In genomic region chr9:110803294-110803693, GRCm38 (mm10) we compare ENCODE assay signal across 25 mouse cellular contexts. TPM values are rescaled to one million over a fixed set of nuclear protein-coding genes. Genes with fewer than 3 reads are reported as not detected.
"Had no signal": no experiment of that assay in that cellular context is flagged by ENCODE, and none has a peak within 500 bp of the region (broad histone marks: within the 10 kb centered on the region; RNA-seq: fewer than 3 reads in every experiment).

No protein-coding gene starts in this region.

- DNase-seq: kidney, adult 18-20 months; kidney, postnatal 10 days; kidney, postnatal 4 days; lung, embryonic 14.5 days; lung, postnatal 10 days; lung, postnatal 4 days; right cerebral cortex, postnatal 25 days; thymus, adult 18-20 months; thymus, postnatal 14 days had no signal

- H3K9ac ChIP-seq: lung, embryonic 14.5 days; midbrain, embryonic 13.5 days; neural tube, embryonic 13.5 days had no signal

- ATAC-seq: midbrain, embryonic 13.5 days had no signal

- H3K36me3 ChIP-seq: limb, embryonic 10.5 days; midbrain, embryonic 13.5 days; neural tube, embryonic 13.5 days had no signal

- H3K4me1 ChIP-seq: limb, embryonic 10.5 days; midbrain, embryonic 13.5 days; neural tube, embryonic 13.5 days had no signal

- H3K4me3 ChIP-seq: layer of hippocampus, adult 2 months; left cerebral cortex, adult 2 months; limb, embryonic 10.5 days; midbrain, embryonic 13.5 days; myocyte; neural tube, embryonic 13.5 days had no signal

- H3K4me2 ChIP-seq: liver, embryonic 11.5 days; lung, embryonic 14.5 days; midbrain, embryonic 13.5 days; neural tube, embryonic 13.5 days had no signal

- H3K27me3 ChIP-seq: midbrain, embryonic 13.5 days; neural tube, embryonic 13.5 days had no signal

- H3K9me3 ChIP-seq: limb, embryonic 10.5 days; midbrain, embryonic 13.5 days; neural tube, embryonic 13.5 days had no signal

- H3K27ac ChIP-seq: layer of hippocampus, adult 2 months; left cerebral cortex, adult 2 months; limb, embryonic 10.5 days; midbrain, embryonic 13.5 days; neural tube, embryonic 13.5 days had no signal

RNA-seq across cellular contexts. Expression of gene Prss42, which starts 5.3 kb away (rescaled TPM):
- total RNA-seq: layer of hippocampus, adult 2 months; layer of hippocampus, postnatal 10 days; left cerebral cortex, adult 2 months; left cerebral cortex, postnatal 14 days; megakaryocyte-erythroid progenitor cell, adult 5-6 weeks; midbrain, postnatal 0 days had no signal
- polyA plus RNA-seq: kidney, embryonic 14.5 days; limb, embryonic 10.5 days; limb, embryonic 14.5 days; liver, embryonic 11.5 days; liver, embryonic 16.5 days; lung, embryonic 14.5 days; midbrain, embryonic 13.5 days; midbrain, postnatal 0 days; myocyte; neural tube, embryonic 13.5 days; small intestine, adult 2 months had no signal

RNA-seq across cellular contexts. Expression of gene Prss44, which starts 10.5 kb away (rescaled TPM):
- total RNA-seq: layer of hippocampus, adult 2 months; layer of hippocampus, postnatal 10 days; left cerebral cortex, adult 2 months; left cerebral cortex, postnatal 14 days; megakaryocyte-erythroid progenitor cell, adult 5-6 weeks; midbrain, postnatal 0 days had no signal
- polyA plus RNA-seq: kidney, embryonic 14.5 days; limb, embryonic 10.5 days; limb, embryonic 14.5 days; liver, embryonic 11.5 days; liver, embryonic 16.5 days; lung, embryonic 14.5 days; midbrain, embryonic 13.5 days; midbrain, postnatal 0 days; myocyte; neural tube, embryonic 13.5 days; small intestine, adult 2 months; stomach, embryonic 14.5 days had no signal

RNA-seq across cellular contexts. Expression of gene Prss43, which starts 23.2 kb away (rescaled TPM):
- total RNA-seq: left cerebral cortex, postnatal 14 days; megakaryocyte-erythroid progenitor cell, adult 5-6 weeks; midbrain, postnatal 0 days had no signal
- polyA plus RNA-seq: kidney, embryonic 14.5 days; limb, embryonic 10.5 days; limb, embryonic 14.5 days; liver, embryonic 11.5 days; liver, embryonic 16.5 days; lung, embryonic 14.5 days; midbrain, embryonic 13.5 days; myocyte; neural tube, embryonic 13.5 days; small intestine, adult 2 months; stomach, embryonic 14.5 days had no signal

RNA-seq across cellular contexts. Expression of gene Prss45, which starts 31.1 kb away (rescaled TPM):
- total RNA-seq: megakaryocyte-erythroid progenitor cell, adult 5-6 weeks had no signal
- polyA plus RNA-seq: kidney, embryonic 14.5 days; limb, embryonic 10.5 days; limb, embryonic 14.5 days; liver, embryonic 11.5 days; liver, embryonic 16.5 days; lung, embryonic 14.5 days; midbrain, embryonic 13.5 days; myocyte; neural tube, embryonic 13.5 days; small intestine, adult 2 months; stomach, embryonic 14.5 days had no signal

RNA-seq across cellular contexts. Expression of gene Prss46, which starts 41.0 kb away (rescaled TPM):
- total RNA-seq: layer of hippocampus, adult 2 months; left cerebral cortex, adult 2 months; left cerebral cortex, postnatal 14 days; megakaryocyte-erythroid progenitor cell, adult 5-6 weeks; midbrain, postnatal 0 days had no signal
- polyA plus RNA-seq: kidney, embryonic 14.5 days; limb, embryonic 10.5 days; limb, embryonic 14.5 days; liver, embryonic 11.5 days; liver, embryonic 16.5 days; lung, embryonic 14.5 days; midbrain, embryonic 13.5 days; neural tube, embryonic 13.5 days; small intestine, adult 2 months; stomach, embryonic 14.5 days had no signal
